25 mouse cellular contexts compared by ENCODE assay signal in the genomic region with DNA sequence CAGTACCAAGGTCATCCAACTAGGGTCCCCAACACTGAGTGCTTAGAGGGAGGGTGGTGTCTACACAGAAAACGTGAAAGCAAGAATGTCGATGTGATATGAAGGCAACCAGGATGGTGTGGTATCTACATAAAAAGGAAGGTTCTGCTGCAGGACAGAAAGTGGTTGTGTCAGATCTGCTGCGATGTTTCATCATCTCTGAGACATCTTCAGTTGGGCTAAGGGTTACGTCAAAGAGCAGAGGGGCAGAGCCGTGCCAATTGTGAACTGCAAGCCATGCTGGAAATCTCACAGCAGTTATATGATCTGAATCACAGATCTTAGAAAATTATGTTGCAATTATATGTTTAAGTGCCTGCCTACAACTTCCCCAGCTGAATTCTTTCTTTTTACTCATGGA. TPM values are rescaled to one million over a fixed set of nuclear protein-coding genes. Genes with fewer than 3 reads are reported as not detected.
DNase-seq lines count a peak whose midpoint lies in the region; ATAC-seq and TF ChIP-seq lines count a peak whose summit lies in the region.
"Had no signal": no experiment of that assay in that cellular context is flagged by ENCODE, and none has a peak within 500 bp of the region (broad histone marks: within the 10 kb centered on the region; RNA-seq: fewer than 3 reads in every experiment).

No protein-coding gene starts in this region.

- peak; percentile 15 for DNase-seq in heart, adult 11 months
- DNase-seq in heart, postnatal 10 days, result no peak
- DNase-seq in lung, postnatal 0 days (ENCODE audit: low spot score), result no peak
- no peak for DNase-seq in midbrain, postnatal 0 days (ENCODE audit: low spot score)
- DNase-seq: adrenal gland, adult 2 months; adrenal gland, postnatal 14 days; B cell, adult 2 months; cerebellum, adult 11 months; cerebellum, adult 2 months; cerebellum, postnatal 10 days; cerebellum, postnatal 36 days; gastrocnemius, postnatal 10 days; gastrocnemius, postnatal 36 days; heart, adult 2 months had no signal

- intact Hi-C loops in heart, postnatal 10 days (cut with DNase I), result no loop called here

- H3K4me2 ChIP-seq in myocyte (ENCODE audit: low read depth), result no peak overlapping the region
- H3K4me2 ChIP-seq in lung, postnatal 0 days (replicated peaks; ENCODE audit: low read depth, low read length), result no peak overlapping the region
- H3K4me2 ChIP-seq in neural tube, embryonic 15.5 days, result no peak overlapping the region
- H3K4me2 ChIP-seq in midbrain, postnatal 0 days (ENCODE audit: low read depth, low read length, poor library complexity, severe bottlenecking), result no peak overlapping the region
- H3K4me2 ChIP-seq: forebrain, embryonic 13.5 days; heart, embryonic 13.5 days; hindbrain, embryonic 12.5 days had no signal

- no peak overlapping the region for H3K4me3 ChIP-seq in myocyte
- no peak overlapping the region for H3K4me3 ChIP-seq in lung, postnatal 0 days (ENCODE audit: low read depth, low read length)
- H3K4me3 ChIP-seq in neural tube, embryonic 15.5 days (replicated peaks), result no peak overlapping the region
- H3K4me3 ChIP-seq in midbrain, postnatal 0 days (ENCODE audit: low read depth, low read length), result no peak overlapping the region
- H3K4me3 ChIP-seq: forebrain, embryonic 10.5 days; forebrain, embryonic 13.5 days; heart, adult 2 months; heart, embryonic 10.5 days; heart, embryonic 13.5 days; hindbrain, embryonic 12.5 days had no signal

- no peak overlapping the region for H3K9ac ChIP-seq in lung, postnatal 0 days (replicated peaks; ENCODE audit: low read depth)
- H3K9ac ChIP-seq in neural tube, embryonic 15.5 days (replicated peaks), result no peak overlapping the region
- H3K9ac ChIP-seq in midbrain, postnatal 0 days (replicated peaks; ENCODE audit: low read length, poor library complexity, severe bottlenecking), result no peak overlapping the region
- H3K9ac ChIP-seq: forebrain, embryonic 13.5 days; heart, embryonic 13.5 days; hindbrain, embryonic 12.5 days had no signal

- no peak overlapping the region for H3K27ac ChIP-seq in lung, postnatal 0 days (ENCODE audit: low read length)
- no peak overlapping the region for H3K27ac ChIP-seq in neural tube, embryonic 15.5 days (replicated peaks)
- no peak overlapping the region for H3K27ac ChIP-seq in midbrain, postnatal 0 days (ENCODE audit: low read depth, low read length)
- H3K27ac ChIP-seq: forebrain, embryonic 10.5 days; forebrain, embryonic 13.5 days; heart, adult 2 months; heart, embryonic 10.5 days; heart, embryonic 13.5 days; hindbrain, embryonic 12.5 days had no signal

- no peak for TF ChIP-seq EP300 in lung, postnatal 0 days (IDR thresholded peaks at IDR 0.05)

- H3K36me3 ChIP-seq in myocyte (ENCODE audit: control insufficient read depth, insufficient read depth), result no peaks in the 10 kb centered on the region
- no peaks in the 10 kb centered on the region for H3K36me3 ChIP-seq in lung, postnatal 0 days (ENCODE audit: insufficient read depth, low read length)
- no peaks in the 10 kb centered on the region for H3K36me3 ChIP-seq in neural tube, embryonic 15.5 days
- H3K36me3 ChIP-seq in midbrain, postnatal 0 days (ENCODE audit: insufficient read depth, low read length), result no peaks in the 10 kb centered on the region
- H3K36me3 ChIP-seq: forebrain, embryonic 10.5 days; heart, embryonic 10.5 days; heart, embryonic 13.5 days; hindbrain, embryonic 12.5 days had no signal

- 75% methylated on average over 5 of the region's 5 CpGs for WGBS in lung, postnatal 0 days
- WGBS in neural tube, embryonic 15.5 days, result 92% methylated on average over 5 of the region's 5 CpGs
- WGBS in midbrain, postnatal 0 days, result 88% methylated on average over 5 of the region's 5 CpGs

- no peak for TF ChIP-seq CTCF in lung, postnatal 0 days (IDR thresholded peaks at IDR 0.05)
- TF ChIP-seq CTCF in midbrain, postnatal 0 days (IDR thresholded peaks at IDR 0.05), result no peak

- H3K4me1 ChIP-seq in lung, postnatal 0 days (ENCODE audit: insufficient read depth, low read depth, low read length), result no peaks in the 10 kb centered on the region
- H3K4me1 ChIP-seq in neural tube, embryonic 15.5 days, result no peaks in the 10 kb centered on the region
- no peaks in the 10 kb centered on the region for H3K4me1 ChIP-seq in midbrain, postnatal 0 days (ENCODE audit: insufficient read depth, low read length)
- H3K4me1 ChIP-seq: forebrain, embryonic 10.5 days; forebrain, embryonic 13.5 days; hindbrain, embryonic 12.5 days had no signal

- H3K79me2 ChIP-seq in myocyte (ENCODE audit: control insufficient read depth, insufficient read depth), result peaks cover 25% of the 10 kb centered on the region

- TF ChIP-seq POLR2A in myocyte (IDR thresholded peaks at IDR 0.05; ENCODE audit: insufficient read length, low read depth), result no peak

- no peaks in the 10 kb centered on the region for H3K9me3 ChIP-seq in lung, postnatal 0 days (ENCODE audit: low read length)
- H3K9me3 ChIP-seq in neural tube, embryonic 15.5 days (replicated peaks), result no peaks in the 10 kb centered on the region
- no peaks in the 10 kb centered on the region for H3K9me3 ChIP-seq in midbrain, postnatal 0 days (ENCODE audit: low read length)
- H3K9me3 ChIP-seq: forebrain, embryonic 10.5 days; forebrain, embryonic 13.5 days; heart, embryonic 10.5 days; heart, embryonic 13.5 days; hindbrain, embryonic 12.5 days had no signal

- H3K27me3 ChIP-seq in myocyte (ENCODE audit: control insufficient read depth, insufficient read depth, insufficient read length), result no peaks in the 10 kb centered on the region
- no peaks in the 10 kb centered on the region for H3K27me3 ChIP-seq in lung, postnatal 0 days (replicated peaks; ENCODE audit: insufficient read depth, low read length)
- H3K27me3 ChIP-seq in neural tube, embryonic 15.5 days (replicated peaks), result no peaks in the 10 kb centered on the region
- no peaks in the 10 kb centered on the region for H3K27me3 ChIP-seq in midbrain, postnatal 0 days (ENCODE audit: insufficient read depth, low read length)
- H3K27me3 ChIP-seq: forebrain, embryonic 13.5 days; heart, embryonic 13.5 days; hindbrain, embryonic 12.5 days had no signal

- no peak overlapping the region for H3ac ChIP-seq in myocyte (ENCODE audit: control insufficient read depth, insufficient read length)

- peak; percentile 89 for ATAC-seq in megakaryocyte, adult 5-6 weeks (ENCODE audit: poor library complexity, severe bottlenecking)
- ATAC-seq in lung, postnatal 0 days, result no peak
- ATAC-seq in neural tube, embryonic 15.5 days (ENCODE audit: low FRiP score), result no peak
- no peak for ATAC-seq in midbrain, postnatal 0 days (ENCODE audit: low FRiP score)
- ATAC-seq: CD4-positive, CD25-positive, alpha-beta regulatory T cell, adult 4 months; forebrain, embryonic 13.5 days; forebrain, embryonic 16.5 days; hindbrain, embryonic 16.5 days had no signal

TF ChIP-seq in myocyte, 11 proteins besides CTCF, POLR2A, EP300 and RAD21:
- TF ChIP-seq CEBPB (IDR thresholded peaks at IDR 0.05; ENCODE audit: insufficient read depth, poor library complexity, severe bottlenecking) (peak; percentile 63; the same call in 1 of the 2 replicates), POLR2AphosphoS2 (IDR thresholded peaks at IDR 0.05; ENCODE audit: insufficient read length, low read depth) (no peak)

RNA-seq across cellular contexts. Expression of a gene that starts 16.6 kb away (rescaled TPM):
- total RNA-seq in heart, postnatal 10 days (2021), result 10 to 100 TPM; 21.5 to 25.2 TPM
- total RNA-seq in megakaryocyte, adult 5-6 weeks (2015), result 17.6 and 21.3 TPM in 2 replicates
- 16.7 and 18.2 TPM in 2 replicates for total RNA-seq in megakaryocyte, adult 5-6 weeks (2017)
- polyA plus RNA-seq in myocyte (2012; fragmentation: generic; extraction: Trizol), result 30.0 TPM
- polyA plus RNA-seq in lung, postnatal 0 days (2015; fragmentation: Nextera tagmentation; extraction: Ambion mirVana), result 16.1 and 17.0 TPM in 2 replicates
- 27.1 and 40.4 TPM in 2 replicates for polyA plus RNA-seq in neural tube, embryonic 15.5 days (2015; fragmentation: Nextera tagmentation; extraction: Ambion mirVana)
- 7.6 and 8.6 TPM in 2 replicates for total RNA-seq in midbrain, postnatal 0 days (2014; rRNA removed)
- polyA plus RNA-seq in midbrain, postnatal 0 days (2015; fragmentation: Nextera tagmentation; extraction: Ambion mirVana), result 15.1 and 16.3 TPM in 2 replicates
